Mouse (Mus musculus): Measurements from ENCODE around the gene Capn15. TPM values are rescaled to one million over a fixed set of nuclear protein-coding genes. Genes with fewer than 3 reads are reported as not detected.

Capn15 gene
- polyA plus RNA-seq, 1 experiment from 2014 or later: 15.2 TPM

GRCm38 (mm10) chr17:26008331-26008730, 22.7 kb upstream of the Capn15 start:
- peak overlapping the region; percentile 79 for H3K27ac ChIP-seq (ENCODE audit: low read depth, low read length)
- H3K9me3 ChIP-seq (replicated peaks; ENCODE audit: control insufficient read depth, low read length): no peaks in the 10 kb centered on the region
- H3K27me3 ChIP-seq (ENCODE audit: control insufficient read depth, insufficient read depth, low read length): no peaks in the 10 kb centered on the region
- 0 out of 2 replicates have a peak, but pooled peaks cover 6% of the 10 kb centered on the region for H3K4me1 ChIP-seq (ENCODE audit: control insufficient read depth, insufficient read depth, low read length)
- peaks cover 7% of the 10 kb centered on the region; the same call in 1 of the 2 replicates for H3K36me3 ChIP-seq (ENCODE audit: control insufficient read depth, insufficient read depth, low read length)
- peak overlapping the region; percentile 36 for H3K4me2 ChIP-seq
- no peak for ATAC-seq (replicated peaks; ENCODE audit: insufficient number of reproducible peaks, low FRiP score, low TSS enrichment)
- no peak overlapping the region for H3K9ac ChIP-seq (ENCODE audit: low read depth, low read length)
- no peak overlapping the region for H3K4me3 ChIP-seq (ENCODE audit: low read depth, low read length)

GRCm38 (mm10) chr17:26007646-26008045, 22.1 kb upstream of the Capn15 start:
- peak overlapping the region; percentile 36 for H3K4me2 ChIP-seq
- H3K27ac ChIP-seq (ENCODE audit: low read depth, low read length): peak overlapping the region; percentile 79
- ATAC-seq (replicated peaks; ENCODE audit: insufficient number of reproducible peaks, low FRiP score, low TSS enrichment): no peak
- no peak overlapping the region for H3K9ac ChIP-seq (ENCODE audit: low read depth, low read length)
- 0 out of 2 replicates have a peak, but pooled peaks cover 6% of the 10 kb centered on the region for H3K4me1 ChIP-seq (ENCODE audit: control insufficient read depth, insufficient read depth, low read length)
- H3K9me3 ChIP-seq (replicated peaks; ENCODE audit: control insufficient read depth, low read length): no peaks in the 10 kb centered on the region
- H3K27me3 ChIP-seq (ENCODE audit: control insufficient read depth, insufficient read depth, low read length): no peaks in the 10 kb centered on the region
- WGBS (ENCODE audit: insufficient replicate concordance): 44% methylated on average over 2 of the region's 2 CpGs
- peaks cover 7% of the 10 kb centered on the region; the same call in 1 of the 2 replicates for H3K36me3 ChIP-seq (ENCODE audit: control insufficient read depth, insufficient read depth, low read length)
- H3K4me3 ChIP-seq (ENCODE audit: low read depth, low read length): no peak overlapping the region

DNA sequence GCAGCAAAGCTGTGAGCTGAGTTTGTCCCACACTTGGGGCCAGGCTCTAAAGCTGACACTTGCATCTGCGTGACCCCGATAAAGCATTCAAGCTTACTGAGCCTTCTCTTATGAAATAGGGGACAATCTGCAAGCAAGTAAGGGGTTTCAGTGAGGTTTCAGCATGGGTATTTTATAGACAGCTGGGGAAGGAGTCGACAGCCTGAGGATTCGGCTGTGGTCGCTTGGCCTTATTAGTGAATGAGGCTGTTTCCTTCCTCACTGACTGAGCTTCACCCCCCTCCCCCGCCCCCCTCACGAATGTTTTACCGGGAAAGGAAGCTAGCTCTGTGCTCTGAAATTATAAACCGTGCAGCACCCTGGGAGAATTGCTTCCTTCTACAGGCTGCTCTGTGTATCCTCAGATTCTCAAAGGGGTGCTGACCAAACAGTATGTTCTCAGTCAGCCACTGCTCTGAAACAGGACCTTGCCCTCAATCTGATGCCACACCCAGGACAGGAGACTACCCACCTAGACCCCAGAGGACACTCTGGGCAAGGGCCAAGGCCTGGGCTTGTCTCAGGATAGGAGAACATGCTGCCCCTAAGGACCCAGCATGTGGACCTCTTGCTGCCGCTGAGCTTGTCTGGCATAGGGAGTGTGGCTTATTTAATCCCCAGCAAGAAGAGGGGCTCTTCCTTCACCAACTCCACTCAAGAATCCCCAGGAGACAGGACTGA, 20.3 kb upstream of the Capn15 start:
- 72% methylated on average over 10 of the region's 10 CpGs for WGBS (ENCODE audit: insufficient replicate concordance)

GRCm38 (mm10) chr17:26004711-26005110, 19.1 kb upstream of the Capn15 start:
- Histone ChIP-seq H3K9ac (ENCODE audit: low read depth, low read length) (no peak overlapping the region), H3K27me3 (ENCODE audit: control insufficient read depth, insufficient read depth, low read length) (no peaks in the 10 kb centered on the region), H3K4me2 (no peak overlapping the region), H3K27ac (ENCODE audit: low read depth, low read length) (no peak overlapping the region), H3K4me1 (ENCODE audit: control insufficient read depth, insufficient read depth, low read length) (no peaks in the 10 kb centered on the region), H3K9me3 (replicated peaks; ENCODE audit: control insufficient read depth, low read length) (no peaks in the 10 kb centered on the region), H3K36me3 (ENCODE audit: control insufficient read depth, insufficient read depth, low read length) (peaks cover 5% of the 10 kb centered on the region; the same call in 1 of the 2 replicates), H3K4me3 (ENCODE audit: low read depth, low read length) (no peak overlapping the region)
- 90% methylated on average over 15 of the region's 15 CpGs for WGBS (ENCODE audit: insufficient replicate concordance)
- no peak for ATAC-seq (replicated peaks; ENCODE audit: insufficient number of reproducible peaks, low FRiP score, low TSS enrichment)

More for the DNA sequence above, 20.3 kb upstream of the Capn15 start:
- Histone ChIP-seq H3K36me3 (ENCODE audit: control insufficient read depth, insufficient read depth, low read length) (peaks cover 5% of the 10 kb centered on the region; the same call in 1 of the 2 replicates), H3K4me2 (no peak overlapping the region), H3K4me1 (ENCODE audit: control insufficient read depth, insufficient read depth, low read length) (no peaks in the 10 kb centered on the region), H3K9ac (ENCODE audit: low read depth, low read length) (no peak overlapping the region), H3K9me3 (replicated peaks; ENCODE audit: control insufficient read depth, low read length) (no peaks in the 10 kb centered on the region), H3K4me3 (ENCODE audit: low read depth, low read length) (no peak overlapping the region), H3K27ac (ENCODE audit: low read depth, low read length) (no peak overlapping the region), H3K27me3 (ENCODE audit: control insufficient read depth, insufficient read depth, low read length) (no peaks in the 10 kb centered on the region)
- ATAC-seq (replicated peaks; ENCODE audit: insufficient number of reproducible peaks, low FRiP score, low TSS enrichment): no peak

DNA sequence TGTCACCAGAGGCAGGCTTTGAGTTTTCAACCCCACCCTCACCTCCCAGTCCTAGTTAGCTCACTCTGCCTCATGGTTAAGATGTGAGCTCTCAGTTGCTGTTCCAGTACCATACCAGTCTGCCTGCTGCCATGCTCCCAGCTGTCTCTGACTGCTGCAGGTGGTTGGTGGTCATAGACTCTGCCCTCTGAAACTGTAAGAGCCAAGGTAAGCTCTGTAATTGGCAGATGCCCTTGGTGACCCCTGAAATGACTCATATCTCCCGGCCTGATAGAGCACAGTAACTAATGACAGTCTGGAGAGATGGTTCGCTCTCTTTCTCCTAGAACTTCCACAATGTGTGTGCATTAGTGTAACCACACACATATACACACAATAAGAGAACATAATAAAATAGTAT, 18.3 kb upstream of the Capn15 start:
- H3K4me2 ChIP-seq: no peak overlapping the region
- 71% methylated on average over 2 of the region's 2 CpGs for WGBS (ENCODE audit: insufficient replicate concordance)
- no peak overlapping the region for H3K4me3 ChIP-seq (ENCODE audit: low read depth, low read length)
- H3K27me3 ChIP-seq (ENCODE audit: control insufficient read depth, insufficient read depth, low read length): no peaks in the 10 kb centered on the region
- no peak for ATAC-seq (replicated peaks; ENCODE audit: insufficient number of reproducible peaks, low FRiP score, low TSS enrichment)
- peaks cover 5% of the 10 kb centered on the region; the same call in 1 of the 2 replicates for H3K36me3 ChIP-seq (ENCODE audit: control insufficient read depth, insufficient read depth, low read length)
- no peak overlapping the region for H3K27ac ChIP-seq (ENCODE audit: low read depth, low read length)
- no peaks in the 10 kb centered on the region for H3K9me3 ChIP-seq (replicated peaks; ENCODE audit: control insufficient read depth, low read length)
- no peaks in the 10 kb centered on the region for H3K4me1 ChIP-seq (ENCODE audit: control insufficient read depth, insufficient read depth, low read length)
- no peak overlapping the region for H3K9ac ChIP-seq (ENCODE audit: low read depth, low read length)

- 0 out of 2 replicates have a peak, but pooled peaks cover 6% of the 10 kb centered on the region for H3K36me3 ChIP-seq (ENCODE audit: control insufficient read depth, insufficient read depth, low read length)
- H3K9me3 ChIP-seq (replicated peaks; ENCODE audit: control insufficient read depth, low read length): no peaks in the 10 kb centered on the region
- H3K27me3 ChIP-seq (ENCODE audit: control insufficient read depth, insufficient read depth, low read length): no peaks in the 10 kb centered on the region
- no peaks in the 10 kb centered on the region for H3K4me1 ChIP-seq (ENCODE audit: control insufficient read depth, insufficient read depth, low read length)
- H3K27ac ChIP-seq (ENCODE audit: low read depth, low read length): no peak overlapping the region
- no peak overlapping the region for H3K4me3 ChIP-seq (ENCODE audit: low read depth, low read length)
- no peak overlapping the region for H3K4me2 ChIP-seq
- no peak overlapping the region for H3K9ac ChIP-seq (ENCODE audit: low read depth, low read length)
- no peak for ATAC-seq (replicated peaks; ENCODE audit: insufficient number of reproducible peaks, low FRiP score, low TSS enrichment)
- WGBS (ENCODE audit: insufficient replicate concordance): 88% methylated on average over 11 of the region's 11 CpGs
Measured at GRCm38 (mm10) chr17:25998425-25998824, 12.8 kb upstream of the Capn15 start.

GRCm38 (mm10) chr17:25993489-25993888, 7.9 kb upstream of the Capn15 start:
- Histone ChIP-seq H3K36me3 (ENCODE audit: control insufficient read depth, insufficient read depth, low read length) (peaks cover 15% of the 10 kb centered on the region), H3K9me3 (replicated peaks; ENCODE audit: control insufficient read depth, low read length) (no peaks in the 10 kb centered on the region), H3K27me3 (ENCODE audit: control insufficient read depth, insufficient read depth, low read length) (no peaks in the 10 kb centered on the region), H3K9ac (ENCODE audit: low read depth, low read length) (no peak overlapping the region), H3K4me3 (ENCODE audit: low read depth, low read length) (no peak overlapping the region), H3K4me2 (no peak overlapping the region), H3K4me1 (ENCODE audit: control insufficient read depth, insufficient read depth, low read length) (no peaks in the 10 kb centered on the region), H3K27ac (ENCODE audit: low read depth, low read length) (no peak overlapping the region)
- no peak for ATAC-seq (replicated peaks; ENCODE audit: insufficient number of reproducible peaks, low FRiP score, low TSS enrichment)
- 66% methylated on average over 3 of the region's 3 CpGs for WGBS (ENCODE audit: insufficient replicate concordance)

GRCm38 (mm10) chr17:25992274-25992673, 6.7 kb upstream of the Capn15 start:
- peaks cover 13% of the 10 kb centered on the region for H3K36me3 ChIP-seq (ENCODE audit: control insufficient read depth, insufficient read depth, low read length)
- H3K9ac ChIP-seq (ENCODE audit: low read depth, low read length): no peak overlapping the region
- ATAC-seq (replicated peaks; ENCODE audit: insufficient number of reproducible peaks, low FRiP score, low TSS enrichment): no peak
- H3K27ac ChIP-seq (ENCODE audit: low read depth, low read length): no peak overlapping the region
- H3K4me3 ChIP-seq (ENCODE audit: low read depth, low read length): no peak overlapping the region
- WGBS (ENCODE audit: insufficient replicate concordance): 100% methylated on average over 4 of the region's 4 CpGs
- H3K9me3 ChIP-seq (replicated peaks; ENCODE audit: control insufficient read depth, low read length): no peaks in the 10 kb centered on the region
- no peak overlapping the region for H3K4me2 ChIP-seq
- H3K4me1 ChIP-seq (ENCODE audit: control insufficient read depth, insufficient read depth, low read length): no peaks in the 10 kb centered on the region
- H3K27me3 ChIP-seq (ENCODE audit: control insufficient read depth, insufficient read depth, low read length): no peaks in the 10 kb centered on the region

DNA sequence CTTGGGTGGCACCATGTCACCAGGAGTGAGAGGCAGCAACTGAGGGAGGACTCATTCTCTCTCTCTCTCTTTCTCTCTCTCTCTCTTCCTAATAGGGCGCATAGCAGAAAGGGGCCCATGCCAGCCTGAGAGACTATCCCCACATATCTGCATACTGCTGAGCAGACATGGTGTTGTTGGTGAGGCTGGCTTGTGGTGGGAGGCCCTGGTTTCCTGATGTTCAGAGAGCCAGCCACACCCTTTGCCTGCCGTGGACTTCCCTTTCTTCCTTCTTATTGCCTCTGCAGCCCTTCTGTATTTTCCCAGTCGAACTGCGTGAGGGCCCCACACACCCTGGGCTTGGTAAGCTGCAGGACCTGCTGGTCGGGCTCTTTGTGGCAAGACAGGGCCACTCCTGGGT, 4.7 kb upstream of the Capn15 start:
- Histone ChIP-seq H3K4me2 (no peak overlapping the region), H3K27ac (ENCODE audit: low read depth, low read length) (no peak overlapping the region), H3K4me3 (ENCODE audit: low read depth, low read length) (no peak overlapping the region), H3K9ac (ENCODE audit: low read depth, low read length) (no peak overlapping the region), H3K9me3 (replicated peaks; ENCODE audit: control insufficient read depth, low read length) (no peaks in the 10 kb centered on the region), H3K4me1 (ENCODE audit: control insufficient read depth, insufficient read depth, low read length) (no peaks in the 10 kb centered on the region), H3K36me3 (ENCODE audit: control insufficient read depth, insufficient read depth, low read length) (peaks cover 11% of the 10 kb centered on the region), H3K27me3 (ENCODE audit: control insufficient read depth, insufficient read depth, low read length) (no peaks in the 10 kb centered on the region)
- no peak for ATAC-seq (replicated peaks; ENCODE audit: insufficient number of reproducible peaks, low FRiP score, low TSS enrichment)
- 90% methylated on average over 5 of the region's 5 CpGs for WGBS (ENCODE audit: insufficient replicate concordance)

Measured in heart, embryonic 11.5 days (tissue).